Mouse (Mus musculus) ES-Bruce4 (cell line): ENCODE measurements around the gene 1700008O03Rik.

Source experiments
- CTCF ChIP-seq: IDR thresholded peaks from one replicate; pipeline ENCODE4 v1.8.1; 2011; ENCODE audit warnings: low read depth, low read length
- EP300 ChIP-seq: IDR thresholded peaks from 2 replicates; pipeline ENCODE4 v1.6.1; 2011; ENCODE audit warnings: low read depth, low read length; ENCODE audit not compliant: insufficient read depth
- POLR2A ChIP-seq: IDR thresholded peaks from one replicate; pipeline ENCODE4 v1.8.1; 2011; ENCODE audit warnings: low read length; ENCODE audit not compliant: insufficient read depth

- no peak for TF ChIP-seq CTCF
- no peak for TF ChIP-seq POLR2A
- TF ChIP-seq EP300: no peak
Observed at GRCm38 (mm10) chr7:44358886-44359654, 26.6 kb downstream of the 1700008O03Rik start.
